Mouse (Mus musculus) skeletal muscle tissue, postnatal 0 days (tissue): ENCODE measurements around the gene Taar8c. TPM values are rescaled to one million over a fixed set of nuclear protein-coding genes. Genes with fewer than 3 reads are reported as not detected.

ENCODE experiments used
- polyA plus RNA-seq: library from polyadenylated mRNA; unstranded; fragments of >200 nt; fragmentation: Nextera tagmentation; extraction: Ambion mirVana; gene quantifications from 2 replicates; pipeline ENCODE4 v1.2.1, GENCODE M21; 2015

Taar8c gene
- not detected in 2 replicates for polyA plus RNA-seq

DNA sequence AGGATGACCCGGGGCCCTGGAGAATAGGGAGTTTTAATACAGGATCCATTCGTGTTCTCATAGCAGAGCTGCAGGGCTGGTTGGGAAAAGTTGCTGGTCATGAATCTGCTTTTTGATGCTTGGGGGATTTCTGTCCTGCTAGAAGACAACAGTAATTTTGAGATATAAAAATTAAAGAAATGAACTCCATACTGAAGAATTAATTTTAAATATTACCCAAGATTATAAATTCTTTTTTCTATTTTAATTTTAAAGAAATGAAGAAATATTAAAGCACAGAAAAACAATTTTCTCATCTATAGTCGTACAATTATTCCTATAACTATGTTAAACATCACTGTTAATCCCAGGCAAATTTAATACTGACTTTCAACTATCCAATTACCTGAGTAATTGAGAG is at the start of gene Taar8c:
Gene Taar8c (minus strand): TSS at position 101 of the 400 bp plus-strand sequence.

DNA sequence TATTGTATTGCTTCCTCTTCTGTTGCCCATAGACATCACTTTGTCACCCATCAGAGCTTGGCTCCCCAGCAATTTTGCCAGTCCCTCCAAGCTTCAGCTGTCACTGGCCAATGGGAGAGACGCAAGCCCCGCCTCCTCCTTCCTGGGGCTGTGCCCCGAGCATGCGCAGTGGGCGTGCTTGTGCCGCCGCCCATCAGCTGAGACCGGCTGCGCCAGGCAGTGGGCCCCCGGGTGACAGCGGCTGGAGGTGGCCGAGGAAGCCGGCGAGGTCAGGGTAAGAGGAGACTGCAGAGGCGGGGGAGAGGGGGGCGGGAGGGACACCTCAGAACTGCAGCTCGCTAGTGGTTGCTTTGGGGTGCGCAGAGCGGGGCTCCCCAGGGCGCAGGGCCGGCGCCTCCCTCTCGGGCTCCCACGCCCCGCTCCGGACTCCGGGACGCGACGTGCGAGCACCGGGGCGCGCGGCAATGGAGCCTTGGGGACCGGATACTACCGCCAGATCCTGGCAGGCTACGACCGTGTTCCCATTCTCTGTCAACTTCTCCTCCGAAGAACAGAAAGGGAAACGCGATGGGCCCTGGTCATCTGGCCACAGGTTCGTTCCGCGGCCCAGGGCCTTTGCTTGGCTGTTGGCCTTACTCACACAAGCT is 47.5 kb upstream of the Taar8c start, which contains the start of gene Stx7:
Gene Stx7 (plus strand): TSS at position 168 of the 647 bp plus-strand sequence.

DNA sequence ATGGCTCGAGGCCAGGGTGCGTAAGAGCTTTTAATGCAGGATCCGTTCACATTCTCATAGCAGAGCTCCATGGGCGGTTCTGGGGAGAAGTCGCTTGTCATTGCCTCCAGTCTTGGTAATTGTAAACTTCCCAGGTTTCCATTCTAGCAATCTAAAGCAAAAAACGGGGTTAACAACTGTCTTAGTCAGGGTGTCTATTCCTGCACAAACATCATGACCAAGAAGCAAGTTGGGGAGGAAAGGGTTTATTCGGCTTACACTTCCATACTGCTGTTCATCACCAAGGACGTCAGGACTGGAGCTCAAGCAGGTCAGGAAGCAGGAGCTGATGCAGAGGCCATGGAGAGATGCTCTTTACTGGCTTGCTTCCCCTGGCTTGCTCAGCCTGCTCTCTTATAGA is 7.7 kb upstream of the Taar8c start, which contains the start of gene Taar9:
Gene Taar9 (minus strand): TSS at position 101 of the 400 bp plus-strand sequence.

DNA sequence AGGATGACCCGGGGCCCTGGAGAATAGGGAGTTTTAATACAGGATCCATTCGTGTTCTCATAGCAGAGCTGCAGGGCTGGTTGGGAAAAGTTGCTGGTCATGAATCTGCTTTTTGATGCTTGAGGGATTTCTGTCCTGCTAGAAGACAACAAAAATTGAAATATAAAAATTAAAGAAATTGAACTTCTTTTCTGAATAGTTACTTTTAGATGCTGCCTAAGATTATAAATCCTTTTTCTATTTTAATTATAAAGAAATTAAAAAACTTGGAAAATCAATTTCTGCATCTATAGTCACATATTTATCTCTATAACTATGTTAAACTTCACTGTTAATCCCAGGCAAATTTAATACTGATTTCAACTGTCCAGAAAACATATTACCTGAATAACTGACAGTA is 9.5 kb downstream of the Taar8c start, which contains the start of gene Taar8b:
Gene Taar8b (minus strand): TSS at position 101 of the 400 bp plus-strand sequence.

DNA sequence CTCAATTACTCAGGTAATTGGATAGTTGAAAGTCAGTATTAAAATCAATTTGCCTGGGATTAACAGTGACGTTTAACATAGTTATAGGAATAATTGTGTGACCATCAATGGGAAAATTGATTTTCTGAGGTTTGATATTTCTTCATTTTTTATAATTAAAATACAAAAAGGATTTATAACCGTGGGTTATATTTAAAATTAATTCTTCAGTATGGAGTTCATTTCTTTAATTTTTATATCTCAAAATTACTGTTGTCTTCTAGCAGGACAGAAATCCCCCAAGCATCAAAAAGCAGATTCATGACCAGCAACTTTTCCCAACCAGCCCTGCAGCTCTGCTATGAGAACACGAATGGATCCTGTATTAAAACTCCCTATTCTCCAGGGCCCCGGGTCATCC is 25.5 kb downstream of the Taar8c start, which contains the start of gene Taar8a:
Gene Taar8a (plus strand): TSS at position 301 of the 400 bp plus-strand sequence.

Other genes with a start within 250 kb of the Taar8c start
- 0.19 and 0.44 TPM in 2 replicates for gene Vnn1, start 207.2 kb downstream of the Taar8c start, polyA plus RNA-seq
- gene Taar1, start 181.6 kb downstream of the Taar8c start, polyA plus RNA-seq, result not detected in 2 replicates
- not detected in 2 replicates for gene Taar2, start 163.3 kb downstream of the Taar8c start, polyA plus RNA-seq
- not detected in 2 replicates for gene Taar3, start 152.4 kb downstream of the Taar8c start, polyA plus RNA-seq
- gene Taar4, start 141.4 kb downstream of the Taar8c start, polyA plus RNA-seq, result not detected in 2 replicates
- not detected in 2 replicates for gene Taar5, start 131.2 kb downstream of the Taar8c start, polyA plus RNA-seq
- gene Taar6, start 116.3 kb downstream of the Taar8c start, polyA plus RNA-seq, result not detected in 2 replicates
- not detected in 2 replicates for gene Taar7a, start 108.4 kb downstream of the Taar8c start, polyA plus RNA-seq
- not detected in 2 replicates for gene Taar7b, start 102.0 kb downstream of the Taar8c start, polyA plus RNA-seq
- not detected in 2 replicates for gene Taar7d, start 74.7 kb downstream of the Taar8c start, polyA plus RNA-seq
- not detected in 2 replicates for gene Taar7e, start 64.3 kb downstream of the Taar8c start, polyA plus RNA-seq
- gene Taar7f, start 52.4 kb downstream of the Taar8c start, polyA plus RNA-seq, result not detected in 2 replicates
- not detected in 2 replicates for gene Taar8a, start 25.4 kb downstream of the Taar8c start, polyA plus RNA-seq
- gene Taar8b, start 9.6 kb downstream of the Taar8c start, polyA plus RNA-seq, result not detected in 2 replicates
- not detected in 2 replicates for gene Taar9, start 7.6 kb upstream of the Taar8c start, polyA plus RNA-seq
- gene Stx7, start 47.4 kb upstream of the Taar8c start, polyA plus RNA-seq, result 39.1 and 50.0 TPM in 2 replicates
- gene Moxd1, start 121.6 kb upstream of the Taar8c start, polyA plus RNA-seq, result 3.9 and 4.3 TPM in 2 replicates